Mouse (Mus musculus) intestine, embryonic 16.5 days (tissue): ENCODE results near the gene Ubald1. TPM values are rescaled to one million over a fixed set of nuclear protein-coding genes. Genes with fewer than 3 reads are reported as not detected.
A peak's percentile ranks its signal among the peaks of the same experiment; 100 is the strongest.

Experiments used
- ATAC-seq: fragments of 200-750 bp; cut with Nextera tagmentation; 2 replicates; pipeline ENCODE4 v1.8.0; 2017; ENCODE audit warnings: moderate TSS enrichment, moderate library complexity
- H3K27ac ChIP-seq: fragments of 300-500 bp; sonication (generic); 2 replicates; pipeline ENCODE4 v1.5.1; 2014; ENCODE audit warnings: mild to moderate bottlenecking, low read length
- H3K27me3 ChIP-seq: fragments of 300-500 bp; sonication (generic); replicated peaks from 2 replicates; pipeline ENCODE4 v1.6.1; 2014; ENCODE audit warnings: low read length, control low read depth, mixed read lengths; ENCODE audit not compliant: control insufficient read depth, insufficient read depth
- H3K36me3 ChIP-seq: fragments of 300-500 bp; sonication (generic); 2 replicates; pipeline ENCODE4 v1.6.1; 2014; ENCODE audit warnings: low read length, control low read depth; ENCODE audit not compliant: control insufficient read depth, insufficient read depth
- H3K4me1 ChIP-seq: fragments of 300-500 bp; sonication (generic); 2 replicates; pipeline ENCODE4 v1.6.1; 2014; ENCODE audit warnings: low read length, control low read depth, mixed read lengths; ENCODE audit not compliant: control insufficient read depth, insufficient read depth
- H3K4me2 ChIP-seq: fragments of 300-500 bp; sonication (generic); 2 replicates; pipeline ENCODE4 v1.6.1; 2014; ENCODE audit warnings: low read depth, low read length, control low read depth
- H3K4me3 ChIP-seq: fragments of 300-500 bp; sonication (generic); 2 replicates; pipeline ENCODE4 v1.5.1; 2014; ENCODE audit warnings: mild to moderate bottlenecking, low read length
- H3K9ac ChIP-seq: fragments of 300-500 bp; sonication (generic); 2 replicates; pipeline ENCODE4 v1.6.1; 2014; ENCODE audit warnings: low read depth, low read length
- H3K9me3 ChIP-seq: fragments of 300-500 bp; sonication (generic); 2 replicates; pipeline ENCODE4 v1.6.1; 2016; ENCODE audit warnings: low read length, control low read depth; ENCODE audit not compliant: control insufficient read depth
- WGBS: fragments of 180-500 bp; shearing (Covaris S2); extraction: QIAGEN DNeasy Blood & Tissue Kit; methylation state at CpG from one replicate; pipeline ENCODE4 v1.1.7; 2014; 5-methylcytosine and 5-hydroxymethylcytosine counted together
- polyA plus RNA-seq: library from polyadenylated mRNA; unstranded; fragments of >200 nt; fragmentation: Nextera tagmentation; extraction: Ambion mirVana; gene quantifications from 2 replicates; pipeline ENCODE4 v1.2.1, GENCODE M21; 2015

The Ubald1 gene
- polyA plus RNA-seq, 1 experiment from 2014 or later: 33.7 TPM

DNA sequence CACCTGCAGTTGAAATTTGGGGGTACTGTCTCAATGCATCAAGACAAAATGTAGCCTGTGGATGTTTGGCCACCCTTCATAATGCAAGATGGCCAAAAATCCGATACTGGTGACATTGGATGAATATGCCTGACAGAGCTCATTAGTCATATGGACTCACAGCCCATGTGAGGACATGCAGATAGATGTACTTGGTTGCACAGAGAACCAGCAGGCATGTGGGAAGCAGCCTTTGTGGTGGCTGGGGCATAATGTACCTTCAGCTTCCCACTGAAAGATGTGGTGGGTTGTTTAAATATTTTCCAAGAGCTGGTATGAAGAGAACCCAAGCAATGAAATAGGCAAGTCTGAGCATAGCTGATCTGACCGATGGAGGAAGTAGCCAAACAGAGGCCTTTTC is 46.3 kb downstream of the Ubald1 start:
- Histone ChIP-seq H3K9me3 (no peaks in the 10 kb centered on the region), H3K36me3 (no peaks in the 10 kb centered on the region), H3K27me3 (no peaks in the 10 kb centered on the region), H3K4me3 (no peak overlapping the region), H3K4me2 (no peak overlapping the region), H3K4me1 (no peaks in the 10 kb centered on the region), H3K9ac (no peak overlapping the region), H3K27ac (no peak overlapping the region)
- ATAC-seq: no peak
- 80% methylated on average over 2 of the region's 2 CpGs for WGBS

- WGBS: 53% methylated on average over 15 of the region's 15 CpGs
- no peaks in the 10 kb centered on the region for H3K27me3 ChIP-seq
- peak; percentile 38; the same call in 1 of the 2 replicates for ATAC-seq
- no peak overlapping the region for H3K9ac ChIP-seq
- no peak overlapping the region for H3K27ac ChIP-seq
- H3K36me3 ChIP-seq: no peaks in the 10 kb centered on the region
- H3K4me2 ChIP-seq: no peak overlapping the region
- no peaks in the 10 kb centered on the region for H3K4me1 ChIP-seq
- no peaks in the 10 kb centered on the region for H3K9me3 ChIP-seq
- H3K4me3 ChIP-seq: no peak overlapping the region
These were observed 48.3 kb downstream of the Ubald1 start for GRCm38 (mm10) chr16:4831650-4832419.

DNA sequence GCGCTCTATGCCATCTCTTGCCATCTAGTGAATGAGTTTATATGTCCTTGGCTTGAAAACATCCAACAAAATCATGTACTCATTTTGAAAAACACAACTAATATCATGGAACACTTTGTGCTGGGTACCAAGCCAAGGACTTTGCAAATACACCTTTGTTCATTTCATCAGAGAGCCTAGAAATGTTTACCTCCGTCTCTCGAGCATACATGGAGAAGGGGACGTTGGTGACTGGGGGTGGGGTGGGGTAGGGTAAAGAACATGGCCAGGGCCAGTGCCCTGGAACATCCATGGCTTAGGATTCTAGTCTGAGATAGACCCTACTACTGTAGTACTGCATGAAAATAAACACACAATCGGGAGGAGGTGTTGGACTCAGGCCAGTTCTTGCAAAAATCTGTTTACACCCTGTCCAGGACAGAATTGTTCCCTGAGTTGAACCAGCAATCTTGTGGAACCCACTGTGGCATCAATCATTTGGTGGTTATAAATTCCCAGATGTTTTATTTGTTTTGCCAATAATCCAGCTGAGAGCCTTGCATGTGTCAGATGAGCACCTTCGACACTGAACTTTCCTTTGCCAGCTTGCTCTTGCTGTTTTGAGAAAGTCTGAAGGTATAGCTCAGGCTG is 50.7 kb downstream of the Ubald1 start:
- H3K4me3 ChIP-seq: no peak overlapping the region
- no peak overlapping the region for H3K9ac ChIP-seq
- H3K9me3 ChIP-seq: no peaks in the 10 kb centered on the region
- no peak overlapping the region for H3K4me2 ChIP-seq
- no peaks in the 10 kb centered on the region for H3K36me3 ChIP-seq
- ATAC-seq: no peak
- no peak overlapping the region for H3K27ac ChIP-seq
- H3K27me3 ChIP-seq: no peaks in the 10 kb centered on the region
- no peaks in the 10 kb centered on the region for H3K4me1 ChIP-seq
- WGBS: 62% methylated on average over 6 of the region's 6 CpGs

- H3K4me1 ChIP-seq: no peaks in the 10 kb centered on the region
- H3K4me2 ChIP-seq: no peak overlapping the region
- H3K9me3 ChIP-seq: no peaks in the 10 kb centered on the region
- H3K27ac ChIP-seq: no peak overlapping the region
- H3K4me3 ChIP-seq: no peak overlapping the region
- WGBS: 91% methylated on average over 5 of the region's 5 CpGs
- no peaks in the 10 kb centered on the region for H3K36me3 ChIP-seq
- ATAC-seq: no peak
- H3K27me3 ChIP-seq: no peaks in the 10 kb centered on the region
- no peak overlapping the region for H3K9ac ChIP-seq
These were observed 52.5 kb downstream of the Ubald1 start for GRCm38 (mm10) chr16:4827639-4828038.

Other genes with a start within 250 kb of the Ubald1 start
- 13.5 and 13.6 TPM in 2 replicates for gene Vasn, start 240.4 kb downstream of the Ubald1 start, polyA plus RNA-seq
- 90.5 and 92.5 TPM in 2 replicates for gene Dnaja3, start 240.3 kb downstream of the Ubald1 start, polyA plus RNA-seq
- 29.2 and 30.5 TPM in 2 replicates for gene Coro7, start 200.5 kb downstream of the Ubald1 start, polyA plus RNA-seq
- 35.3 and 45.9 TPM in 2 replicates for gene Nmral1, start 161.0 kb downstream of the Ubald1 start, polyA plus RNA-seq
- gene Hmox2, start 154.0 kb downstream of the Ubald1 start, polyA plus RNA-seq: 87.5 and 88.7 TPM in 2 replicates
- 97.2 and 100 TPM in 2 replicates for gene Cdip1, start 90.0 kb downstream of the Ubald1 start, polyA plus RNA-seq
- gene 4930562C15Rik, start 44.9 kb downstream of the Ubald1 start, polyA plus RNA-seq: 0.09 and 0.22 TPM in 2 replicates
- gene Mgrn1, start 5.9 kb upstream of the Ubald1 start, polyA plus RNA-seq: 82.7 and 84.6 TPM in 2 replicates
- 144 TPM in 2 replicates for gene Nudt16l1, start 58.4 kb upstream of the Ubald1 start, polyA plus RNA-seq
- 39.7 and 41.3 TPM in 2 replicates for gene Anks3, start 83.9 kb upstream of the Ubald1 start, polyA plus RNA-seq
- 0.11 TPM in 1 of 2 replicates, not detected in the other for gene Sept12, start 117.5 kb upstream of the Ubald1 start, polyA plus RNA-seq
- 133 and 146 TPM in 2 replicates for gene Smim22, start 127.0 kb upstream of the Ubald1 start, polyA plus RNA-seq
- 51.6 TPM in 2 replicates for gene Rogdi, start 133.2 kb upstream of the Ubald1 start, polyA plus RNA-seq
- 139 and 140 TPM in 2 replicates for gene Glyr1, start 169.5 kb upstream of the Ubald1 start, polyA plus RNA-seq
- gene Ubn1, start 169.7 kb upstream of the Ubald1 start, polyA plus RNA-seq: 11.1 and 12.4 TPM in 2 replicates